Mouse (Mus musculus) adrenal gland, postnatal 4 days (tissue): ENCODE data around the gene AL732309.1. TPM values are rescaled to one million over a fixed set of nuclear protein-coding genes. Genes with fewer than 3 reads are reported as not detected.
A peak's percentile ranks its signal among the peaks of the same experiment; 100 is the strongest.

Source experiments
- DNase-seq, 2 experiments: peaks; one replicate each; pipeline ENCODE4 v3.0.0; 2021 to 2022; ENCODE audit warnings: low spot score in 2 of 2, mixed read lengths in 2 of 2
- total RNA-seq, 2 experiments: library from RNA; stranded (reverse); gene quantifications; 2 replicates each; pipeline ENCODE4 v1.2.3; 2021

Gene AL732309.1
- total RNA-seq, 2 experiments from 2014 or later = 4.4 to 5.9 TPM

DNA sequence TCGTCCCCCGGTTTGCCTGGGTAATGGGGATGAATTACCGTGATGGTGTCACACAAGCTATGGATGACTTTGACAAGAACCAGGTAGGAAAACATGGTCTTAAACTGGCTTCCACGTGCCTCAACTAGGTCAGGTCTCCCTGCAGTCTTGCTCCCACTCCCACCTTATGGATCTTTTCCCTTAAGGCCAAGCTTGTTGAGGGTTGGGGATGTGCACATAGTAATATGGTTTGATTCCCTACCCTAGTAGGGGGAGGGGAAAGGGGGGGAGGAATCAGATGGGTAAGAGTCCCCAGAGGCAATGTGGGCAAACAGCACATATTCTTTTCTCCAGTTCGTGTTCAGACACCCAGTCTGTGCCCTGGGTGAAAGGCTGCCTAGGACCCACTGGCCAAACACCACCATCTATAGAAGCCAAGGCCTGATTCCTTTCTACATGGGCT is 25.3 kb downstream of the AL732309.1 start:
- no peak for DNase-seq

DNA sequence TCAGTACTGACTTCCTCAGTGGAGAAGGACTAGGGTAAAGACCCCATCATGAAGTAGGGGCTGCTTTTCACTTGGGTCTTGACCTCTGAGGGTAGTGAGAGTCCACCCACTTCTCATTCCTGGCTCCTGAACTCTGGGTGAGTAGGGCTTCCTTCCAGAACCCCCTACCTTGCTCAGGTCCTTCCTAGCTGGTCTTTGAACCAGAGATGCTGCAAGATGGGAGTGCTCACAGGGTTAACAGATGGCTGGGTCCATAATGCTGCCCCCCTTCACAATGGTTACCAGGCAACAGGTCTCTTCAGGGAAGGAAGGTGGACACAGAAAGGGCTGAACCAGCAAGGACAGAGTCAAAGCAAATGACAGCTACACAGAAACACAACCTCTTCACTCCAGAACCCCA is 28.2 kb downstream of the AL732309.1 start, which contains the start of gene Fam166a:
TSS of gene Fam166a (plus strand) at position 301 of the 400 bp plus-strand sequence.
- no peak for DNase-seq

- DNase-seq = no peak
Observed at GRCm38 (mm10) chr2:25217666-25218065, 29.0 kb downstream of the AL732309.1 start.

DNA sequence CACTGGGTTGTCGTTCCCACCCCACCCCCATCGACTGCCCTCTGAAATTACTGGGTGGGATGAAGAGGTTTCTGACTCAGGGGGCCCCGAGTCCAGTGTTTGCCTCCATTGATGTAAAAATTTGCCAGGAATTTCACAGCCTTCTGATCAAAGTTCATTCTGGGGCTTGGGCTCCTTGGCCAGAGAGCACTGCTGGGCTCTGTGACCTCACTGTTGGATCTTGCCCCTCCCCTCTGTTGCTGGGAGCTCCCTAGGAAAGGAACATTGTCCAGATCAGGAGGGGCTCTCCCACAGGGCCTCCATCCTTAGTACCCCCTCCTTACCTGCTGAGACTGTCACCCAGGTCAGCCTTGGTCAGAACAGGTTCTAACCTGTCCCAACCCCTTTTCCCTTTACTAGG is 32.2 kb downstream of the AL732309.1 start, which contains the start of gene Stpg3:
TSS of gene Stpg3 (minus strand) at position 194 of the 400 bp plus-strand sequence.
- no peak for DNase-seq

- DNase-seq = no peak
Observed at GRCm38 (mm10) chr2:25213266-25213865, 33.3 kb downstream of the AL732309.1 start.

DNA sequence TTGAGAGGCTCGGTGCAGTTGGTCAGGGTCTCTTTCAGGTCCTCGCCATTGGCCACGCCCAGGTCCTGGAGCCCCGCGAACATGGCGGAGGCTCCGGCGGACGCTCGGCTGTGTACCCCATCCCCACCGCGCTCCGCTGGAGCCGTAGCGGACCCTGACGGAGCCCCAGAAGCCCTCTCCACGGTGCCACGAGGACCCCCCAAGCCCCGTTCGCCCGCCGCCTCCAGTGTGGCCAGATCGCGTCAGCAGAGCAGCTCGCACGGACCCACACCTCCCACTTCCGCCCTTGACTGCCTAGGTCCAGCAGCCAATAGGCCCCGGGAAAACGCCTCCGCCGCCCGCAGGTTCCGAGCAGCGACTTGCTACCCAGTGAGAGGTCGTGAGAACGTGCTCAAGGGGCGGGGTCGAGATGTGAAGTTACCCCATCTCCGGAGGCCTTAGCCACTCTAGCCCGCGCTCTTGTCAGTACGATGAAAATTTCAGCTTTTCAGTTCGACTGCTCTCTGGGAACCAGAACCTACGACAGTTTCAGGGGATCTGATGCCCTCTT is 35.5 kb downstream of the AL732309.1 start, which contains the start of gene Nelfb:
TSS of gene Nelfb (minus strand) at position 369 of the 550 bp plus-strand sequence.
- peak; percentile 76 to 84 for DNase-seq

DNA sequence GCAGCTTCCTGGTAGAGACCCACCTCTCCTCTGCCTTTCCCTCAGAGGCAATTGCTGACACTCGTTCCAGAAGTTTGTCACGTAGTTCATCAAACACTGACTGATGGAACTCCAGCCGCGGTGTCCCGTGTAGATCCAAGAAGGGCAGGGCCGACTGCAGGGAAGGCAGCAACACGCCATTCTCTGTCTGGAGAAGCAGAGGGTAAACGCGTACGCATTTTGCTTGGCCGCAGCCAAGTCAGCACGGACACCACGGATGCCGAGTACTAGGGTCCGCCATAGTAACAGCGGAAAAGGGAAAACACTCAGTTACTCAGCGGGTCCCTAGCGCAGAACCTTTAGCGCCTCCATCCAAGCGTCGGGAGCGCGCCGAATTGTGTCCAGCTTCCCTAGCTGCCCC is 36.0 kb downstream of the AL732309.1 start:
- DNase-seq = no peak

DNA sequence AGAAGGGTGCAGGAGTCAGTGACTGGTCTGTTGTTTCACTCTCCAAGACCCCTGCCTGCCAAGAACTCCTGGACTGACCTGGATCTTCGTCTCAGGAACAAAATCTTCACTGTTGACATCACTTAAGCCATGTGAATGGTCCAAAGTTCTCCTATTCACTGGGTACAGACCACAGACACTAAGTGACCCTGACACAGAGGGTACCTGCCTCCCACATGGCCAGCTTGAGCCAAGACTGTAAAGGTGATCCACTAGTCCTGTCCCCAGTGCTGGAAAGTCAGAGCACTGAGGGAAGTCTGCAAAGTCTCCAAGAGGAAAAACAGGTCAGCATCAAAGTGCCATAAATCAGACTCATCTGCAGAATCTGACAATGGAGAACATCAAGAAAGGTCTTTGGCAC is 39.1 kb downstream of the AL732309.1 start:
- DNase-seq = no peak

DNA sequence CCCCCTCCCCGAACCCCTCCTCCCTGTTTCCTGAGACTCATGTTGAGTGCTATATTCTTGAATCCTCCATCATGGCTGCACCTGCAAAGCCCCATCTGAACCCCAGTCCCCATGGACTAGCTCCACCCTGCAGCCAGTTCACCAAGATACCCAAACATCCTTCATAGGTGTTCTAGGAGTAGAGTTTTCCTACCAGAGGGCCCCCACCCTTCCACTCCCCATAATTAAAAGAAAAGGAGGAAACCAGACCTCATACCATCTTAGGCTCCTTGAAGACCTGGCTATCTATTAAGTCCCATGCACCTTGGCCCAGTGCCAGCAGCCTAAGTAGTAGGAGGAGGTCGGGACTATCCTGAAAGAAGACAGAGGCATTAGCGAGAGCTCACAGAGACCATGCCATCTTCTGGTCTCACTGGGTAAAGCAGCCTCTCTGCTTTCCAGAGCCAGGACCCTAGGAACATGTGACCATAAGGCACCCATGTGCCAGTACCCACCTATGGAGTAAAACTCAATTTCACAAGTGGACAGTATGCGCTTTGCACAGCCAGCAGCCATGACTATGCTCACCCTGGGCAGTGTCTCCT is 42.9 kb downstream of the AL732309.1 start:
- no peak for DNase-seq

- no peak for DNase-seq
Observed at GRCm38 (mm10) chr2:25200631-25201030, 46.0 kb downstream of the AL732309.1 start.

DNA sequence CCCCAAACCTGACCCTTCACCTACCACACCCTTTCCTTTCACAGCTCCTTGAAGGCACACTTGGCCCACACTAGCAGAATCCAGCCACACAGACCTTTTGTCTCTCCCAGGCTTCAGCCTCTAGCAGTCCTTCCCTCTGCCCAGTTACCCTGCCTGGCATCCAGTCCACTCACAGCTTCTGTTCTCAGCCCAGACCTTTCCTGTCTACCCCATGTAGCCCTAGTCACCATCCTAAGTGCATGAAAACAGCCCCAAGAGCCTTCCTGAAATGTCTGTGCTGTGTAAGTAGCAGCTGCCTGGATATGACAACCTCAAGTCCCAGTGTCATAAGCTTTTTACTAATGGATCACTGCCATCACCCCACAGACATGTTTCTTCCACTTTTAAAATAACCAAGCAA is 48.7 kb downstream of the AL732309.1 start:
- no peak for DNase-seq

GRCm38 (mm10) chr2:25197191-25197590 is 49.5 kb downstream of the AL732309.1 start:
- DNase-seq = no peak

DNA sequence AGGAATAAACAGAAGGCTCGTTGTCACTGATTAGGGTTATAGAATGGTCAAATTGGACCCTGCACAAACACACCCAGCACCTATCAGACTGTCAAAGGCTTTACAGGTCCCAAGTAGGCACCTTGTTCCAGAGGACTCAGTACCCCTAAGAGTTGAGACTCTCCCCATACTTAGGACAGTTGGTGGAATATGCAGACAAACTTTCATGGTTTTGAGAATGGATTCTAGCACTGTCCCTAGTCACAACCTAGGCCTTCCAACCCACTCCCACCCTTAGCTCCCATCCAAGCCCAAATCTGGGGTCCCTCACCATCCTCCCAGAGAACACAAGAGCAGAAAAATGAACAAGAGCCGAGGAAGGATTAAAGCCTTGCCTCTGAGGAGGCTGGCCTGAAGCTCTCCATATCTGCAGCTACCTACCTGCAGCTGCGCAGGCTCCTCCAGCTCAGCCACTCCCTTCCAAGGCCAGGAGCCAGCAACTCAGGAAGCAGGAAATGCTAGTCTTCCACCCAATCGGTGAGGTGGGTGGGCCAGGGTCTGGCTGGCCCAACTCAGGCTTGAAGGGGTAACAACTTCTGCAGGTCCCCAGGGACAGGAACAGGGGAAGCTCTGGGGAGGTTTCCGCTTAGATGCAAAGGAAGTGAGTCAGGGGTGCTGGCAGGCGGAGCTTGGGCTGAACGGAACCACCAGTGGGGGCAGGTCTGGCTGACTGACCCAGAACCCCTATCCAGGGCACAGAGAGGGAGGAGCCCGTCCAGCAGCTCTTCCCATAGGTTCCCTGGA is 50.3 kb downstream of the AL732309.1 start, which contains the start of gene Tor4a:
TSS of gene Tor4a (minus strand) at position 715 of the 783 bp plus-strand sequence.
- DNase-seq = peak; percentile 46 to 76

GRCm38 (mm10) chr2:25195211-25196156 is 51.2 kb downstream of the AL732309.1 start:
- DNase-seq = no peak

Other genes starting within 250 kb of the AL732309.1 start
- gene Nsmf, start 192.5 kb downstream of the AL732309.1 start, total RNA-seq = 10 to 100 TPM; 78.9 to 80.1 TPM
- gene Entpd8, start 166.6 kb downstream of the AL732309.1 start, total RNA-seq = 1 to 10 TPM; 2.0 to 5.4 TPM
- under 1 TPM in 1 of 2 experiments, not detected in 1; 0.59 TPM for gene Noxa1, start 151.7 kb downstream of the AL732309.1 start, total RNA-seq
- 10 to 100 TPM; 10.2 to 18.4 TPM for gene Nrarp, start 66.1 kb downstream of the AL732309.1 start, total RNA-seq
- gene Tor4a, start 50.0 kb downstream of the AL732309.1 start, total RNA-seq = 10 to 100 TPM; 23.1 to 24.3 TPM
- gene Nelfb, start 35.4 kb downstream of the AL732309.1 start, total RNA-seq = 10 to 100 TPM; 64.8 to 65.8 TPM
- not detected for gene Stpg3, start 32.2 kb downstream of the AL732309.1 start, total RNA-seq
- under 1 TPM; 0.45 to 0.68 TPM for gene Fam166a, start 28.1 kb downstream of the AL732309.1 start, total RNA-seq
- gene Tubb4b, start 22.2 kb downstream of the AL732309.1 start, total RNA-seq = 100 to 1,000 TPM; 235 to 257 TPM
- under 1 TPM in 1 of 2 experiments, not detected in 1; 0.95 TPM for gene Slc34a3, start 12.5 kb downstream of the AL732309.1 start, total RNA-seq
- not detected for gene Rnf224, start 10.1 kb downstream of the AL732309.1 start, total RNA-seq
- 10 to 100 TPM; 14.3 to 18.7 TPM for gene Rnf208, start 4.6 kb downstream of the AL732309.1 start, total RNA-seq
- gene Cysrt1, start 4.4 kb downstream of the AL732309.1 start, total RNA-seq = not detected
- 10 to 100 TPM; 28.9 to 38.5 TPM for gene Tmem203, start 8.6 kb upstream of the AL732309.1 start, total RNA-seq
- 10 to 100 TPM; 15.5 to 18.7 TPM for gene Tprn, start 15.8 kb upstream of the AL732309.1 start, total RNA-seq
- gene Ssna1, start 25.6 kb upstream of the AL732309.1 start, total RNA-seq = 10 to 100 TPM; 56.0 to 56.8 TPM
- 100 to 1,000 TPM; 110 to 115 TPM for gene Anapc2, start 25.6 kb upstream of the AL732309.1 start, total RNA-seq
- not detected for gene Tmem210, start 41.3 kb upstream of the AL732309.1 start, total RNA-seq
- gene Lrrc26, start 43.1 kb upstream of the AL732309.1 start, total RNA-seq = not detected
- gene Grin1, start 72.3 kb upstream of the AL732309.1 start, total RNA-seq = 10 to 100 TPM; 15.0 to 15.2 TPM
- 10 to 100 TPM; 57.5 to 62.5 TPM for gene Man1b1, start 85.5 kb upstream of the AL732309.1 start, total RNA-seq
- gene Dpp7, start 109.5 kb upstream of the AL732309.1 start, total RNA-seq = 10 to 100 TPM; 32.1 to 33.9 TPM
- gene Uap1l1, start 118.8 kb upstream of the AL732309.1 start, total RNA-seq = 10 to 100 TPM; 18.6 to 24.0 TPM
- gene Sapcd2, start 125.5 kb upstream of the AL732309.1 start, total RNA-seq = 1 to 10 TPM; 9.3 to 9.4 TPM
- gene Entpd2, start 149.0 kb upstream of the AL732309.1 start, total RNA-seq = 10 to 100 TPM in 1 of 2 experiments, 1 to 10 TPM in 1; 10.0 to 11.8 TPM
- gene Npdc1, start 152.5 kb upstream of the AL732309.1 start, total RNA-seq = 100 to 1,000 TPM; 102 to 112 TPM
- gene Fut7, start 176.4 kb upstream of the AL732309.1 start, total RNA-seq = under 1 TPM in 1 of 2 experiments, not detected in 1; 0.82 TPM
- 10 to 100 TPM; 30.4 to 34.3 TPM for gene Abca2, start 181.8 kb upstream of the AL732309.1 start, total RNA-seq
- 1 to 10 TPM; 1.4 to 1.7 TPM for gene Clic3, start 210.0 kb upstream of the AL732309.1 start, total RNA-seq
- gene Paxx, start 214.2 kb upstream of the AL732309.1 start, total RNA-seq = 10 to 100 TPM; 41.0 to 48.5 TPM
- gene Ptgds, start 223.2 kb upstream of the AL732309.1 start, total RNA-seq = 1 to 10 TPM; 3.6 to 6.5 TPM
- gene Lcn12, start 247.0 kb upstream of the AL732309.1 start, total RNA-seq = not detected